Mouse (Mus musculus) thymus, adult 18-20 months (tissue): Measurements from ENCODE around the gene Crcp.
A peak's percentile ranks its signal among the peaks of the same experiment; 100 is the strongest.

Experiments used
- DNase-seq, 2 experiments: peaks; one replicate each; pipeline ENCODE4 v3.0.0; 2022; ENCODE audit warnings: mixed read lengths in 2 of 2

Crcp gene

GRCm38 (mm10) chr5:130059413-130060328, 30.6 kb downstream of the Crcp start:
- DNase-seq: no peak

GRCm38 (mm10) chr5:130060329-130060665, 31.2 kb downstream of the Crcp start:
- DNase-seq: no peak

GRCm38 (mm10) chr5:130062096-130062495, 33.0 kb downstream of the Crcp start:
- no peak for DNase-seq

GRCm38 (mm10) chr5:130063760-130064159, 34.7 kb downstream of the Crcp start:
- DNase-seq: no peak

DNA sequence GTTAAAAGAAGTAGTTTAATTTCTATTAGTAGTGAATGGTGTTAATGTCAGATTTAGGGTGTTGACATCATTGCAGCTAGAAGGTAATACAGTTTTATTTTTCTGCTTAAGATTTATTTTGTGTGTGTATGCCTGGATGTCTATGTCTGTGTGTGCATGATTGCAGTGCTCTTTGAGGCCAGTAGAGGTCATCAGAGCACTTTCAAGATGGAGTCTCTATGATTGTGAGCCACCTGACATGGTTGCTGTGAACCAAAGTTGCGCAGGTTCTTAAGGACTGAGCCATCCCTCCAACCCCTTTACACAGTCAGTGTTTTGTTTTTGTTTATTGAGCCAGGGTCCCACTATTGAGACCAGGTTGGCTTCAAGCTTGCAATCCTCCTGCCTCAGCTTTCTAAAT, 36.5 kb downstream of the Crcp start:
- no peak for DNase-seq

DNA sequence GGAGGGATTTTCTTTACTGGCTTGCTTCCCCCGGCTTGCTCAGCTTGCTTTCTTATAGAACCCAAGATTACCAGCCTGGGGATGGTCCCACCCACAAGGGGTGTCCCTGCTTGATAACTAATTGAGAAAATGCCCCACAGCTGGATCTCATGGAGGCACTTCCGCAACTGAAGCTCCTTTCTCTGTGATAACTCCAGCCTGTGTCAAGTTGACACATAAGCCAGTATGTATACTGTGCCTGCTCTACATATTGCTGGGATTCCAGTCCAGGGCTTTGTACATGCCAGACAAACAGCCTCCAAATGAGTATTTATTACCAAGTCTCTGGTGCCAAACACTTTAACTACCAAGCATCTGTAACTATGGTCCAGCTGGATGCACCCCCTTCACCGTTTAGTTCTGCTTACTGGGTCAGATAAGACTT, 38.8 kb downstream of the Crcp start:
- no peak for DNase-seq

DNA sequence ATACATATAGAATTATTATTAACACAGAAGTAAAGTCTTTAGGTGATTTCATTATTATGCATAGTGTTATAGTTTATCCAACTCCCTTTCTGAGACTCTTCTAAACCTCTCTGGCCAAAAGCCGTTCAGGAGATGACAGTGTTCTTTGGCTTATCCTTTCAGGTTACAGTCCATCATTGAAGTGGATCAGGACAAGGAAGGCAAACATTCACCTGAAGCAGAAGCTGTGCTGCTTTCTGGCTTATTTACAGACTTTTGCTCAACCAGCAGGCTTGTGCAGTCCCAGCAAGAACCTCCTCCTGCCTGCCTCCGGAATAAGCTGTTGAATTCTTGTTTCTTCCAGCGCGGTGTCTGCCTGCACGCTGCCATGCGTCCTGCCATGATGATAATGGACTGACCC, 43.9 kb downstream of the Crcp start, which contains the start of gene Tpst1:
Gene Tpst1, plus strand, starts transcription at position 301 of the 400 bp plus-strand sequence.
- DNase-seq: no peak

GRCm38 (mm10) chr5:130074491-130074890, 45.4 kb downstream of the Crcp start:
- no peak for DNase-seq

GRCm38 (mm10) chr5:130076396-130076795, 47.3 kb downstream of the Crcp start:
- DNase-seq: no peak

GRCm38 (mm10) chr5:130078096-130078833, 49.2 kb downstream of the Crcp start:
- no peak for DNase-seq

DNA sequence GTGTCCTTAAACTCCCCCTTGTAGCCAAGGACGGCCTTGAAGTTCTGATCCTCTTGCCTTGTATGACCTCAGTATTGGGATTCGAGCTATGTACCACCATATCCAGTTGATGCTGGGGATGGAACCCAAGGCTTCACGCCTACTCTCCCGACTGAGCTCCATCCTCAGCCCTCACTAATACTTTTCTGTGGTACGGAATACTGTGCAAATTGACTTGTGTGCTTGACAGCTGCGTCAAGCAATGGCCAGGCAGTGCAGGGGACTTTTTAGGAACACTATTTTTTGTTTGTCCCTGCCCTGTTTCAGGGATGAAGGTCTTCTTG, 49.7 kb downstream of the Crcp start:
- DNase-seq: no peak

DNA sequence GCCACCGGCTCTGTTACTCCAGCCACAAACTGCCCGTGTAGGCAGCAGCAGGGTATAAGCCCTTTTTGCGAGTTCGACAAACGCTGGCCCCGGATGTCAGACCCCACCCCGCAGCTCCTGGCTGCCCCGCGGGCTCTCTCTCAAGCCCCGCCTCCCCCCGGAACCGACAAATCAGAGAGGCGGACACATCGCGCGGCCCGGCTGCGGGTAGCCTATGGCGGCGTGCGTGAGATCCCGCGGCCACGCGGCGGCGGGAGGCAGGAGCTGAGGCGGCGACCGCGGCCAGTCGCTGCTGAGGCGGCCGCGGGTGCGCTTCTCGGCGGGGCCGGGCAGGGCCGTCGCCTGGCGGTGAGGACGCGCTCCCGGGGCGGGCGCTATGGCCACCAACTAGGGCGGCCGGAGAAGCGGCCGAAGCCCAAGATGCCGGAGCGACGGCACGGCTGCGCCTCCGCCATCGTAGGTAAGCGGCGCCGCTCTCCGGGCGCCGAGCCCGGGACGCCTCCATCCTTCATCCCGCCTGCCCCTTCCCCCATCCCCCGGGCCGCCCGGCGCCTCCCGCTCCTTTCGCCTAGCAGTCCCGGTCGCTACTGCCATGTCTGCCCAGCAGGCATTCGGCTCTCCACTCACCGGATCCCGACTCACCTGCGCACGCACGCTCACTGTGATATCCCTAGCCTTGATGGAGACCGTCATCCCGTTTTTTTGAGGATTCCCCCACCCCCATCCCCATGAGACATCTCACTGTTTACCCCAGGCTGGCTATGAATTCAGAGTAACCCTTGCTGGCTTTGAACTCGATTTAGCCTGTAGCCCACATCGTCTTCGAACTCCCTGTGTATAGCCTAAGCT, 50.3 kb downstream of the Crcp start:
- DNase-seq: peak; percentile 82 to 84

GRCm38 (mm10) chr5:130080051-130080681, 51.1 kb downstream of the Crcp start:
- no peak for DNase-seq

- no peak for DNase-seq
Measured at GRCm38 (mm10) chr5:130081181-130081881, 52.2 kb downstream of the Crcp start.

- DNase-seq: no peak
Measured at GRCm38 (mm10) chr5:130082431-130082830, 53.3 kb downstream of the Crcp start.

DNA sequence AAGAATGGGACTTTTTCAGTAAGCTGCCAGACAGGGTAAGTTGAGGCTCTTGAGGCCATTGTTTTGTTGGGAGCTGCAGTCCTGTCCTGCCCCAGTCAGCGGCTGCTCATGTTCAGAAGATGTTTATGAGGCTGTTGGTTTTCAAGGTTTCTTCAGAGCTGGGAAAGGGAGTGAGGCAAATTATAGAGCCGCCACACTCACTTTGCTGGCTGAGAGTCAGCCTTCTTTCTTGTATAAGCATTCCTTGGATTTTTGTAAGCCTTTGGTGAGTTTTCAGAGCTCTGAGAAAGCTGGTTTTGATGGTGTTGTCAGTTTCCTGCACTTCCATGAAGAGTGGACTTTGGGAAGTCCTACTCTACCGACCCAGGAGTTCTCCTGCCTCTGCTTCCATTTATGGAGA, 55.2 kb downstream of the Crcp start:
- DNase-seq: no peak

DNA sequence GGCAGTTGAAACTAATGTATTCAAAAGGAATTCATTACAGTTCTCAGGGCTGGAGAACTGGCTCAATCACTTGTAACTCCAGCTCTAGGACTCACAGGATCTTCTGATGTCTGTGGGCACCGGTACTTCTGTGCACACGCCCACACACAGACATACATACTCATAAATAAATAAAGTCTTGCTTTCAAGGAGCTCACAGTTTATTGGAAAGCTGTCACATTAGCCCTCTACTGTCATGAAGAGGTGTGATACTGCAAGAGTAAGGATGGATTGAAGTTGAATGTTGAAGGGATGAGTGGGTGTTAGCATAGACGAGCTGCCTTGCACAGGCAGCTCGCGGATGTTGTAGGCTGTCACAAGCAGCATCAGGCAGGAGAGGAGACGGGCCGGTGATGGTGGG, 58.9 kb downstream of the Crcp start:
- no peak for DNase-seq

DNA sequence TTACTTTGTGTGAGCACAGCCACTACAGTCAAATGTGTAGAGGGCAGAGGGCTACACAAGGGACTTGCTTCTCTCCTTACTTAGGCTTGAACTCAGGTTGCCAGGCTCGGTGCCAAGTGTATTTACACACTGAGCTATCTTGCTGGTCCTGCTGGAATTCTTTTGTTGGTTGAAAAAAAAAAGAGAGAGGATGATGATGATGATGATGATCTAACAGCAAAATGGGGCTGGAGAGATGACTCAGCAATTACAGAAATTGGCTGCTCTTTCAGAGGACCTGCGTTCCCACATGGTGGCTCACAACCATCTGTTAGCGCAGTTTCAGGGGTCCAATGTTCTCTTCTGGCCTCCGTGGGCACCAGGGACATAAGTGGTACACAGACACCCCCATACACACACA, 59.5 kb downstream of the Crcp start:
- no peak for DNase-seq

DNA sequence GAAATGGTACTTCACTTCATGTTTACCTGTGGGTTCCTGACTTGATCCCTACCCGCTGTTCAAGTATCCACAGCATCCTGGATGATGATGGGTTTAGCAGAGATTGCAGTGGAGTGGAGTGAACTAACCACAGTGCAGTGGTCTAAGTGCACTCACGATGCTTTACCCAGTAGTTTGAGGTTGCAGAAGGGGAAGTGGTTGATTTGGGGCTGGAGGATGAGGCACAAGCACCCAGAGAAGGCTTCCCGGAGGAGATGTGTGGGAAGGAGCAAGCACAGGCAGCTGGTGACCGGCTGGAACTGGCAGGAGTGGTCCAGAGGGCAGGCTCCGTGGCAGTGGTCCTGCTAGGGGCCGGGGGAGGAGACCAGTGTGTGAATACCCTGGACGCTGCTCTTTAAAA, 60.1 kb downstream of the Crcp start:
- no peak for DNase-seq

GRCm38 (mm10) chr5:130089626-130090393, 60.7 kb downstream of the Crcp start:
- DNase-seq: no peak

- no peak for DNase-seq
Measured at GRCm38 (mm10) chr5:130096754-130097153, 67.7 kb downstream of the Crcp start.
